Mouse (Mus musculus) C2C12 (cell line): ENCODE results near the gene Ceacam18. TPM values are rescaled to one million over a fixed set of nuclear protein-coding genes. Genes with fewer than 3 reads are reported as not detected.
"Not testable (repeated sequence)": the region's sequence is repeated elsewhere in the genome, so short reads cannot be mapped to it uniquely, and the experiment has no call there.

Experiments
- H3K27me3 ChIP-seq: one replicate; pipeline ENCODE4 v1.6.1; 2011; ENCODE audit not compliant: control insufficient read depth, insufficient read depth, insufficient read length
- H3K36me3 ChIP-seq: one replicate; pipeline ENCODE4 v1.6.1; 2011; ENCODE audit not compliant: control insufficient read depth, insufficient read depth
- H3K4me3 ChIP-seq: one replicate; pipeline ENCODE4 v1.5.1; 2011; ENCODE audit warnings: mild to moderate bottlenecking, control low read depth; ENCODE audit not compliant: poor library complexity, insufficient read depth, severe bottlenecking
- H3K79me2 ChIP-seq: one replicate; pipeline ENCODE4 v1.6.1; 2011; ENCODE audit not compliant: control insufficient read depth, insufficient read depth
- H3K79me3 ChIP-seq: one replicate; pipeline ENCODE4 v1.6.1; 2011; ENCODE audit warnings: low read depth, control low read depth
- H3ac ChIP-seq: one replicate; pipeline ENCODE3; 2011; ENCODE audit warnings: low read depth; ENCODE audit not compliant: control insufficient read depth, insufficient read length
- CEBPB ChIP-seq: IDR thresholded peaks from one replicate; pipeline ENCODE4 v1.6.1; 2011; ENCODE audit warnings: low read depth, mild to moderate bottlenecking, control low read depth, moderate library complexity
- CTCF ChIP-seq: IDR thresholded peaks from one replicate; pipeline ENCODE4 v1.5.1; 2011; ENCODE audit not compliant: control insufficient read depth, insufficient read depth, insufficient read length
- FOSL1 ChIP-seq: IDR thresholded peaks from one replicate; pipeline ENCODE4 v1.8.0; 2011; ENCODE audit warnings: mild to moderate bottlenecking, low read length; ENCODE audit not compliant: poor library complexity, insufficient read depth, severe bottlenecking
- MAX ChIP-seq: IDR thresholded peaks from one replicate; pipeline ENCODE4 v1.6.1; 2011; ENCODE audit warnings: mild to moderate bottlenecking, control low read depth
- MYOD1 ChIP-seq: IDR thresholded peaks from one replicate; pipeline ENCODE4 v1.6.1; 2011; ENCODE audit warnings: low read depth; ENCODE audit not compliant: control insufficient read depth, insufficient read length
- MYOG ChIP-seq: IDR thresholded peaks from one replicate; pipeline ENCODE4 v1.6.1; 2011; ENCODE audit not compliant: control insufficient read depth, insufficient read length; ENCODE audit errors: extremely low read depth
- USF1 ChIP-seq: IDR thresholded peaks from one replicate; pipeline ENCODE4 v1.6.1; 2011; ENCODE audit warnings: low read depth, mild to moderate bottlenecking, control low read depth, moderate library complexity
- polyA plus RNA-seq: library from polyadenylated mRNA; unstranded; fragments of >200 nt; fragmentation: generic; extraction: Trizol; gene quantifications from one replicate; pipeline ENCODE4 v1.2.1, GENCODE M21; 2012; ENCODE audit warnings: missing spikeins

The Ceacam18 gene
- polyA plus RNA-seq, 1 experiment = not detected

DNA sequence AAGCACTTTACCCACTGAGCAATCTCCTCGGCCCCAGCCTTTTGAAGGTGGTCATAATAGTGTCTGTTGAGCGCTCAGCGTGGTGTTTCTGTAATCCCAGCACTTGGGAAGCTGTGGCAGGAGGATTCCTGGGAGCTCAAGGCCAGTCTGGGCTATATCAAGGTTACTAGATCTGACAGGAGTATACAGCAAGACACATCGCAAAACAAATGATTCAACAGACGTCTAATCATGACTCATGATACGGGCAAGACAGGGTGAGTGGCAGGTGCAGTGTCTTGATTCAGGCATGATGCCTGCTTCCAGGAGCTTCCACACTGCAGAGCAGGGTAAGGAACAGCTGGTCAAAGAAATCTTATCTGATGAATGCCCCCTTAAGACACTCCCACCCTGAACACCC is 18.2 kb downstream of the Ceacam18 start:
- Histone ChIP-seq H3K79me2 (no peaks in the 10 kb centered on the region), H3K36me3 (no peaks in the 10 kb centered on the region), H3K4me3 (no peak overlapping the region), H3ac (no peak overlapping the region), H3K27me3 (peaks cover 13% of the 10 kb centered on the region), H3K79me3 (no peaks in the 10 kb centered on the region)
- TF ChIP-seq FOSL1 (no peak), MYOD1 (peak; percentile 66), MYOG (no peak), USF1 (no peak)

DNA sequence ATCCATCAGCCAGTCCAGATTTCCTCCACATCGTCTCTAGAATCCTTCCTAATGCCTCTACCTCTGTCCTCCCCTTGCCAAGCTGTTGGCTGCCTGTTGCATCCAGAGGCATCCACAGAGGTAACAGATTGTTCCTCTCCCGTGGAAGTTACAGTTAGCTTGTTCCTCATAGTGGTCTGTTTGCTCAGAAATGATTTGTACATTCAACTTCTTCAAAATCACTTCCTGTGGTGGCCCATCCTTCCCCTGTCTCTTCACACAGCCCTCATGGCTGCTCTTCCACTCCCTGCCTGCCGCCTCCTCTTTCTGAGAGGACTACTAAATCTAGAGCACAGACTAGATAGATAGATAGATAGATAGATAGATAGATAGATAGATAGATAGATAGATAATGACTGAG is 20.0 kb downstream of the Ceacam18 start:
- H3K4me3 ChIP-seq = no peak overlapping the region
- no peaks in the 10 kb centered on the region for H3K36me3 ChIP-seq
- no peak overlapping the region for H3ac ChIP-seq
- no peaks in the 10 kb centered on the region for H3K79me2 ChIP-seq
- H3K27me3 ChIP-seq = peaks cover 21% of the 10 kb centered on the region
- no peak for TF ChIP-seq USF1
- TF ChIP-seq CEBPB = no peak
- H3K79me3 ChIP-seq = no peaks in the 10 kb centered on the region

DNA sequence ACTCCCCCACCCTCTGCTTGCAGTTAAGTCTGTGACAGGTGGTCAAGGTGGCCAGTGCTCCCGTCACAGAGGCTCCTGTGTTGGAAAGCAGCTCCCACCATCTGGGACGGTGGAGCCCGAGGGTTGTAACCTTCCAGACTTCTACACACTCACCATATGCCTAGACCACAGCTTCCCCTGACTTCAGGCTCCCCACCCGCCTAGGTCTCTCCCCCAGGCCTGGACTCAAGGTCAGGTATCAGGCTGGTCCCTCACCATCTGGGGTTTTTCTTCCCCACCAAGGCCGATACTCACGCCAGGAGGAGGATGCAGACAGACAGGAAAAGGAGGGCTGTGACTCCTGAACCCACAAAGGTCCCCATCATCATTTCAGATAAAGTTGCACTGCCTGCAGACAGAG is 21.7 kb downstream of the Ceacam18 start:
- Histone ChIP-seq H3K4me3 (no peak overlapping the region), H3K27me3 (peaks cover 21% of the 10 kb centered on the region), H3K36me3 (no peaks in the 10 kb centered on the region), H3K79me3 (no peaks in the 10 kb centered on the region), H3K79me2 (no peaks in the 10 kb centered on the region), H3ac (no peak overlapping the region)
- TF ChIP-seq MYOG = no peak
- no peak for TF ChIP-seq FOSL1
- no peak for TF ChIP-seq CEBPB
- no peak for TF ChIP-seq CTCF
- TF ChIP-seq USF1 = no peak
- no peak for TF ChIP-seq MAX
- no peak for TF ChIP-seq MYOD1

DNA sequence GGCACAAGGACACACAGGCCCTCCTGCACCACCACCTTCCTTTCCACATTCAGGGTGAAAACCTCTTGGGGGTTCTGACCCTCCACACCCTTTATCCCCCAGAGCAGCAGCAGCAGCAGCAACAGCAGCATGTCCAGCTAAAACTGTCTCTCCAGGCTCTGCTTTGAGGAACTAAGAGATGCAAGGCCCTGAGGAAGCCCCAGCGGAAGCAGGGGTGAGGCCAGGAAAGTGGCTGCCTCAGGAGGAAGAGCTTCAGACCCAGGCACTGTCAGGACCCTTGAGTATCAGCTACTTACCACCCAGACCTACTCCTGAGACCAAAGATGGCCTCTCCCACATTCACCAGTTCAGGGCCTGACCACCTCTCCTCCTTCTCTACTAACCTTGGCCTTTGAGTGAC is 25.5 kb downstream of the Ceacam18 start, which contains the start of gene Siglece:
TSS of gene Siglece (minus strand) at position 160 of the 400 bp plus-strand sequence.
- TF ChIP-seq CEBPB (no peak), FOSL1 (no peak), MYOG (no peak), MAX (no peak), CTCF (no peak), USF1 (no peak), MYOD1 (no peak)
- no peaks in the 10 kb centered on the region for H3K79me2 ChIP-seq
- H3K36me3 ChIP-seq = no peaks in the 10 kb centered on the region
- H3K4me3 ChIP-seq = no peak within 1 kb of the TSS
- no peaks in the 10 kb centered on the region for H3K79me3 ChIP-seq
- H3K27me3 ChIP-seq = peaks cover 21% of the 10 kb centered on the region
- no peak within 1 kb of the TSS for H3ac ChIP-seq

DNA sequence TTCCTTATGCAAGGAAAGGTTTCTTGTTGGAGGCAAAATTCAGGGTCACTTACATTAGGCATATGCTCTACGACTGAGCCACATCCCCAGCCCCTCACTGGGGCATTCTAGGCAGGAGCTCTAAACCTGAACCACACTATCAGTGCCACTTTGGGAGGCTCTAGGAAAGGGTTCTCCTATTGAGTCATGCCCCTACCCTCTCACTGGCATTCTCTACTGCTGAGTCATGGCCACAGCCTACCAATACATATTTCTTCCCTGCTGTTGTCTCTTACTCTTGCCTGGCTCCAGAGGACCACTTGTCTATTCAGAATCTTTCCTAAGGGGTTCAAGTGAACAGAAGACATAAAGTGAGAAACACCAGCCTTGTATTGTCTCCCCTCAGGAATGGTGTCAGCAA is 28.3 kb downstream of the Ceacam18 start:
- H3ac ChIP-seq = no peak overlapping the region
- H3K79me2 ChIP-seq = no peaks in the 10 kb centered on the region
- H3K79me3 ChIP-seq = no peaks in the 10 kb centered on the region
- no peak overlapping the region for H3K4me3 ChIP-seq
- TF ChIP-seq CEBPB = peak; percentile 3
- TF ChIP-seq MYOG = no peak
- peak; percentile 55 for TF ChIP-seq FOSL1
- peaks cover 7% of the 10 kb centered on the region for H3K27me3 ChIP-seq
- H3K36me3 ChIP-seq = no peaks in the 10 kb centered on the region

DNA sequence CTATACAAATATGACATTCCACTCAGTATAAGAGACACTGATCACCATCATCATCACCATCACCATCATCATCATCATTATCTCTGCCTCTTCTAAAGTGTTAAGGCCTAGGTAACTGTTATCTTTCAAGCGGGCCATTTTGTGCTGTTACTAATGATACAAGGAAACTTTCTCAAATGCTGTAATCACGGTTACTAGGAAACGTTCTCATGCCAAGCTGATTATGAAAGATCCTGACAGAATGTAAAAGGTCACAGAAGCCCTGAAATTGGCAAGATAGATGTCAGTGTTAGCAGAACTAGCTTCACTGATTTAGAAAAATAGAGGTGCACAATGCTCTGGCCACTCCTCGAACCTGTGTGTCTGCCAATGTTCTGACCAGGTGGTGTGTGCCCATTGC is 32.7 kb downstream of the Ceacam18 start:
- H3K27me3 ChIP-seq, H3K4me3 ChIP-seq, H3K36me3 ChIP-seq, H3K79me3 ChIP-seq, H3ac ChIP-seq, H3K79me2 ChIP-seq: not testable (repeated sequence)

DNA sequence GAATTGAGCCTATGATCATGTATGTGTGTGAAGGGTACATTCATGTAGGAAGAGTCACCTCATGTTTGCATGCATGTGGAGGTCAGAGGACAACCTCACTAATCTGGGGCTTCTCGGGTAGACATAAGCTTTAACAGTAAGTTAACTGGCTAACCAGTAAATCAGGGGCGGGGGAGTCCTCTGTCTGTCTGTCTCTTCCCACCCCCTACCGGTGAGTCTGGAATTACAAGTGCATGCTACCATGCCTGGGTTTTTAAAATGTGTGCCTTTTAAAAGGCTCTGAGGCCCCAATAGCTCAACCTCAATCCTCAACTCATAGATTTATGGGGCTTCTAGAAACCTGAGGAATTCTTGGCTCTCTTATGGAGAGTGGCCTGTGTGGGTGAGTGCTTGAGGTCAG is 34.1 kb downstream of the Ceacam18 start:
- peaks cover 10% of the 10 kb centered on the region for H3K79me3 ChIP-seq
- no peaks in the 10 kb centered on the region for H3K27me3 ChIP-seq
- H3K79me2 ChIP-seq = peaks cover 18% of the 10 kb centered on the region
- H3K4me3 ChIP-seq = no peak overlapping the region
- no peak overlapping the region for H3ac ChIP-seq
- TF ChIP-seq CTCF (no peak), MYOD1 (no peak), USF1 (no peak), MYOG (no peak), CEBPB (no peak), MAX (no peak), FOSL1 (no peak)
- no peaks in the 10 kb centered on the region for H3K36me3 ChIP-seq
